Mouse (Mus musculus) embryonic fibroblast, embryonic 13.5 days (primary cell): ENCODE results near the gene 2510002D24Rik.

Experiments used
- CTCF ChIP-seq: IDR thresholded peaks from 2 replicates; pipeline ENCODE4 v1.5.1; 2011; ENCODE audit warnings: mild to moderate bottlenecking, control low read depth, low read length, moderate library complexity, borderline replicate concordance; ENCODE audit not compliant: insufficient read depth
- POLR2A ChIP-seq: IDR thresholded peaks from 2 replicates; pipeline ENCODE4 v1.6.1; 2011; ENCODE audit warnings: low read depth, mild to moderate bottlenecking, control low read depth, low read length, moderate library complexity

DNA sequence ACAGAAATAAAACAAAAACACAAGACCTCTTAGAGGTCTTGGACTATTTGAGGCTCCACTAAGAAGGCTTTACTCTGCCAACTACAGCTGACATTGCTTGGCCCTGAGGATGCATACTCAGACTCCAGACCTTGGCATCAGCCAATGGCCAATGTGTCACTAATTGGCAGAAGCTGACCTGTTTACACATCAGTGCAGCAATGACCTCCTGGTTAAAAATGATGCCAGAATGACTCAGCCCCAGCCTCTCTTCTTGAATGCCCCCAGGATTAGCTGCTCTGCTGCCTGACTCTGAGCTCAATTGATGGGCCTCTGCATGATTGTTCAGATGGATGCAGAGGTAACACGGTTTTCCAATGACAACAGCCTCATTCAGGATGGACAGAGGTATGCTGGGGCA is 23.8 kb downstream of the 2510002D24Rik start:
- TF ChIP-seq POLR2A (no peak), CTCF (no peak)
